Mouse (Mus musculus) gastrocnemius, postnatal 14 days (tissue): Measurements from ENCODE around the gene Brd9. TPM values are rescaled to one million over a fixed set of nuclear protein-coding genes. Genes with fewer than 3 reads are reported as not detected.

Experiments
- DNase-seq: peaks from one replicate; pipeline ENCODE4 v3.0.0; 2021; ENCODE audit warnings: mixed read lengths
- intact Hi-C: fragments of 180-260 bp; cut with DNase I; formaldehyde crosslinking; loops from one replicate; pipeline ENCODE4 v1.15.1; 2025; ENCODE audit warnings: low total_unique reads
- long read RNA-seq, 2 experiments: library from polyadenylated mRNA; stranded (forward); transcript quantifications; one replicate each; pipeline ENCODE4 v2.0.0; 2021
- total RNA-seq, 2 experiments: library from RNA; stranded (reverse); gene quantifications; 2 replicates each; pipeline ENCODE4 v1.2.3; 2021

The Brd9 gene
- total RNA-seq: 10 to 100 TPM; 11.0 to 11.9 TPM
- long read RNA-seq, experiment 1, transcript Brd9-206 (16 exons, 2,430 nt): minor isoform, 5 of 19 reads
- long read RNA-seq, experiment 1, transcript Brd9-201 (16 exons, 2,407 nt): major isoform, 12 of 19 reads
- long read RNA-seq, experiment 1, partial matches to known transcripts: 0 of 19 reads
- long read RNA-seq, experiment 1, other reads (novel, unspliced or antisense): 2 of 19 reads
- long read RNA-seq, experiment 2, transcript Brd9-201 (16 exons, 2,407 nt): major isoform, 11 of 20 reads
- long read RNA-seq, experiment 2, partial matches to known transcripts: 4 of 20 reads
- long read RNA-seq, experiment 2, other reads (novel, unspliced or antisense): 1 of 20 reads

- peak; percentile 93 for DNase-seq
- intact Hi-C loops: no loop called here
These were observed at the start of gene Brd9, which contains the start of gene Trip13 for GRCm38 (mm10) chr13:73937321-73938176. Gene Brd9, plus strand, starts transcription at chr13:73937811. Gene Trip13, minus strand, starts transcription at chr13:73937784.

- peak; percentile 16 for DNase-seq
- intact Hi-C loops: no loop called here
These were observed 45.0 kb upstream of the Brd9 start for GRCm38 (mm10) chr13:73892493-73893178.

- DNase-seq: no peak
- intact Hi-C loops: no loop called here
These were observed 40.0 kb upstream of the Brd9 start for GRCm38 (mm10) chr13:73897561-73897960.

- intact Hi-C loops: loop anchor here (2.0 kb wide), 1 partner anchor 74 kb away; no protein-coding TSS in a partner anchor
- no peak for DNase-seq
These were observed 30.5 kb upstream of the Brd9 start for GRCm38 (mm10) chr13:73907136-73907535.

- DNase-seq: peak; percentile 6
These were observed 29.8 kb upstream of the Brd9 start for GRCm38 (mm10) chr13:73907683-73908412.

GRCm38 (mm10) chr13:73913066-73913465 is 24.5 kb upstream of the Brd9 start:
- intact Hi-C loops: loop anchor here (5.0 kb wide), 1 partner anchor 196 kb away; no protein-coding TSS in a partner anchor

More at GRCm38 (mm10) chr13:73907683-73908412, 29.8 kb upstream of the Brd9 start:
- intact Hi-C loops: loop anchor here (2.0 kb wide), 1 partner anchor 75 kb away; no protein-coding TSS in a partner anchor

GRCm38 (mm10) chr13:73932201-73932600 is 5.4 kb upstream of the Brd9 start:
- intact Hi-C loops: no loop called here
- no peak for DNase-seq

More at GRCm38 (mm10) chr13:73913066-73913465, 24.5 kb upstream of the Brd9 start:
- DNase-seq: no peak

GRCm38 (mm10) chr13:73936938-73937320 is 682 bp upstream of the Brd9 start:
- no peak for DNase-seq

GRCm38 (mm10) chr13:73938177-73938560 is 558 bp downstream of the Brd9 start:
- intact Hi-C loops: no loop called here
- DNase-seq: no peak

More at GRCm38 (mm10) chr13:73936938-73937320, 682 bp upstream of the Brd9 start:
- intact Hi-C loops: no loop called here

GRCm38 (mm10) chr13:73939101-73939500 is 1.5 kb downstream of the Brd9 start:
- no peak for DNase-seq
- intact Hi-C loops: no loop called here

- DNase-seq: no peak
- intact Hi-C loops: no loop called here
These were observed 7.0 kb downstream of the Brd9 start for GRCm38 (mm10) chr13:73944606-73945005.

GRCm38 (mm10) chr13:73953551-73954130 is 16.0 kb downstream of the Brd9 start:
- intact Hi-C loops: no loop called here
- no peak for DNase-seq

GRCm38 (mm10) chr13:73954666-73955065 is 17.1 kb downstream of the Brd9 start:
- no peak for DNase-seq
- intact Hi-C loops: no loop called here

GRCm38 (mm10) chr13:73955531-73955930 is 17.9 kb downstream of the Brd9 start:
- intact Hi-C loops: no loop called here
- no peak for DNase-seq

- DNase-seq: no peak
- intact Hi-C loops: no loop called here
These were observed 22.6 kb downstream of the Brd9 start for GRCm38 (mm10) chr13:73960117-73960652.

GRCm38 (mm10) chr13:73961177-73961576 is 23.6 kb downstream of the Brd9 start:
- no peak for DNase-seq
- intact Hi-C loops: no loop called here

GRCm38 (mm10) chr13:73963551-73963950 is 25.9 kb downstream of the Brd9 start, which contains the start of gene Zdhhc11:
Gene Zdhhc11, plus strand, starts transcription at chr13:73963851.
- intact Hi-C loops: no loop called here
- no peak for DNase-seq
